Mouse (Mus musculus) heart, embryonic 11.5 days (tissue): Measurements from ENCODE around the gene Gm10644. TPM values are rescaled to one million over a fixed set of nuclear protein-coding genes. Genes with fewer than 3 reads are reported as not detected.

Source experiments
- ATAC-seq: fragments of 200-750 bp; cut with Nextera tagmentation; replicated peaks from 2 replicates; pipeline ENCODE4 v1.8.0; 2017; ENCODE audit warnings: moderate library complexity; ENCODE audit not compliant: insufficient number of reproducible peaks, low FRiP score, low TSS enrichment
- H3K27ac ChIP-seq: fragments of 300-500 bp; sonication (generic); 2 replicates; pipeline ENCODE4 v1.5.1; 2014; ENCODE audit warnings: mild to moderate bottlenecking, low read depth, low read length
- H3K27me3 ChIP-seq: fragments of 300-500 bp; sonication (generic); 2 replicates; pipeline ENCODE4 v1.6.1; 2014; ENCODE audit warnings: mild to moderate bottlenecking, low read length, mixed read lengths; ENCODE audit not compliant: control insufficient read depth, insufficient read depth
- H3K36me3 ChIP-seq: fragments of 300-500 bp; sonication (generic); 2 replicates; pipeline ENCODE4 v1.6.1; 2014; ENCODE audit warnings: mild to moderate bottlenecking, low read length, moderate library complexity, mixed read lengths; ENCODE audit not compliant: control insufficient read depth, insufficient read depth
- H3K4me1 ChIP-seq: fragments of 300-500 bp; sonication (generic); 2 replicates; pipeline ENCODE4 v1.6.1; 2014; ENCODE audit warnings: low read length; ENCODE audit not compliant: control insufficient read depth, insufficient read depth
- H3K4me2 ChIP-seq: fragments of 300-500 bp; sonication (generic); 2 replicates; pipeline ENCODE4 v1.6.1; 2014; ENCODE audit warnings: mild to moderate bottlenecking, moderate library complexity
- H3K4me3 ChIP-seq: fragments of 300-500 bp; sonication (generic); 2 replicates; pipeline ENCODE4 v1.5.1; 2014; ENCODE audit warnings: low read depth, low read length
- H3K9ac ChIP-seq: fragments of 300-500 bp; sonication (generic); 2 replicates; pipeline ENCODE4 v1.6.1; 2014; ENCODE audit warnings: mild to moderate bottlenecking, low read depth, low read length, moderate library complexity
- H3K9me3 ChIP-seq: fragments of 300-500 bp; sonication (generic); replicated peaks from 2 replicates; pipeline ENCODE4 v1.6.1; 2016; ENCODE audit warnings: low read length; ENCODE audit not compliant: control insufficient read depth
- WGBS: fragments of 180-500 bp; shearing (Covaris S2); extraction: QIAGEN DNeasy Blood & Tissue Kit; methylation state at CpG from one replicate; pipeline ENCODE4 v1.1.7; 2014; ENCODE audit not compliant: insufficient replicate concordance; 5-methylcytosine and 5-hydroxymethylcytosine counted together
- polyA plus RNA-seq: library from polyadenylated mRNA; unstranded; fragments of >200 nt; fragmentation: Nextera tagmentation; extraction: Ambion mirVana; gene quantifications from 2 replicates; pipeline ENCODE4 v1.2.1, GENCODE M21; 2014

Gene Gm10644
- polyA plus RNA-seq, 1 experiment from 2014 or later = 0.76 TPM

GRCm38 (mm10) chr8:83974521-83974920 is 19.5 kb upstream of the Gm10644 start:
- H3K27me3 ChIP-seq = no peaks in the 10 kb centered on the region
- peaks cover 6% of the 10 kb centered on the region for H3K36me3 ChIP-seq
- peaks cover 44% of the 10 kb centered on the region for H3K4me1 ChIP-seq
- H3K9ac ChIP-seq = 0 out of 2 replicates have a peak overlapping the region, but pooled peaks have one; percentile 16
- WGBS = 65% methylated on average over 4 of the region's 4 CpGs
- H3K4me2 ChIP-seq = peak overlapping the region; percentile 90
- no peak overlapping the region for H3K27ac ChIP-seq
- no peaks in the 10 kb centered on the region for H3K9me3 ChIP-seq
- no peak overlapping the region; the same call in 1 of the 2 replicates for H3K4me3 ChIP-seq
- no peak for ATAC-seq

GRCm38 (mm10) chr8:83973161-83974031 is 18.4 kb upstream of the Gm10644 start:
- Histone ChIP-seq H3K27ac (peak overlapping the region; percentile 68), H3K36me3 (peaks cover 12% of the 10 kb centered on the region), H3K4me3 (peak overlapping the region; percentile 98), H3K9ac (peak overlapping the region; percentile 88), H3K4me1 (peaks cover 34% of the 10 kb centered on the region), H3K9me3 (no peaks in the 10 kb centered on the region), H3K4me2 (peak overlapping the region; percentile 90), H3K27me3 (no peaks in the 10 kb centered on the region)
- 4% methylated on average over 29 of the region's 37 CpGs for WGBS
- peak; percentile 18; the same call in 1 of the 2 replicates for ATAC-seq

- Histone ChIP-seq H3K9ac (peak within 1 kb of the TSS; percentile 88), H3K36me3 (peaks cover 16% of the 10 kb centered on the region), H3K9me3 (no peaks in the 10 kb centered on the region), H3K27me3 (no peaks in the 10 kb centered on the region), H3K27ac (peak within 1 kb of the TSS; percentile 68), H3K4me2 (peak within 1 kb of the TSS; percentile 90), H3K4me3 (peak within 1 kb of the TSS; percentile 98), H3K4me1 (peaks cover 26% of the 10 kb centered on the region)
- peak; percentile 99 for ATAC-seq
- WGBS = under 1% methylated on average over 86 of the region's 94 CpGs
Measured at GRCm38 (mm10) chr8:83972150-83973120, 17.4 kb upstream of the Gm10644 start, which contains the start of gene Prkaca. TSS of gene Prkaca (plus strand) at chr8:83972993.

GRCm38 (mm10) chr8:83971661-83972060 is 16.7 kb upstream of the Gm10644 start:
- peaks cover 18% of the 10 kb centered on the region for H3K4me1 ChIP-seq
- ATAC-seq = no peak
- peak overlapping the region; percentile 78 for H3K4me2 ChIP-seq
- no peak overlapping the region; the same call in 1 of the 2 replicates for H3K27ac ChIP-seq
- H3K9ac ChIP-seq = peak overlapping the region; percentile 75
- peaks cover 16% of the 10 kb centered on the region for H3K36me3 ChIP-seq
- WGBS = 73% methylated on average over 6 of the region's 6 CpGs
- H3K4me3 ChIP-seq = peak overlapping the region; percentile 98
- H3K27me3 ChIP-seq = no peaks in the 10 kb centered on the region
- H3K9me3 ChIP-seq = no peaks in the 10 kb centered on the region

- Histone ChIP-seq H3K9me3 (no peaks in the 10 kb centered on the region), H3K27me3 (no peaks in the 10 kb centered on the region), H3K27ac (no peak overlapping the region), H3K9ac (no peak overlapping the region), H3K4me3 (no peak overlapping the region), H3K4me1 (peaks cover 17% of the 10 kb centered on the region), H3K4me2 (no peak overlapping the region), H3K36me3 (peaks cover 16% of the 10 kb centered on the region)
- 91% methylated on average over 4 of the region's 4 CpGs for WGBS
- ATAC-seq = no peak
Measured at GRCm38 (mm10) chr8:83971121-83971520, 16.1 kb upstream of the Gm10644 start.

- 94% methylated on average over 7 of the region's 7 CpGs for WGBS
- Histone ChIP-seq H3K9ac (no peak overlapping the region), H3K27me3 (no peaks in the 10 kb centered on the region), H3K9me3 (no peaks in the 10 kb centered on the region), H3K27ac (no peak overlapping the region), H3K4me1 (peaks cover 4% of the 10 kb centered on the region; the same call in 1 of the 2 replicates), H3K36me3 (peaks cover 16% of the 10 kb centered on the region), H3K4me2 (no peak overlapping the region), H3K4me3 (no peak overlapping the region)
- ATAC-seq = no peak
Measured at GRCm38 (mm10) chr8:83967701-83968100, 12.7 kb upstream of the Gm10644 start.

- H3K4me3 ChIP-seq = no peak overlapping the region
- H3K4me2 ChIP-seq = no peak overlapping the region
- peaks cover 7% of the 10 kb centered on the region for H3K36me3 ChIP-seq
- no peaks in the 10 kb centered on the region for H3K27me3 ChIP-seq
- no peak for ATAC-seq
- H3K9ac ChIP-seq = no peak overlapping the region
- no peaks in the 10 kb centered on the region for H3K9me3 ChIP-seq
- H3K4me1 ChIP-seq = no peaks in the 10 kb centered on the region
- no peak overlapping the region for H3K27ac ChIP-seq
- 86% methylated on average over 5 of the region's 5 CpGs for WGBS
Measured at GRCm38 (mm10) chr8:83964015-83964765, 9.2 kb upstream of the Gm10644 start.

GRCm38 (mm10) chr8:83956789-83957188 is 1.8 kb upstream of the Gm10644 start:
- H3K36me3 ChIP-seq = no peaks in the 10 kb centered on the region
- no peaks in the 10 kb centered on the region for H3K27me3 ChIP-seq
- no peak for ATAC-seq
- no peak overlapping the region for H3K9ac ChIP-seq
- no peak overlapping the region for H3K27ac ChIP-seq
- H3K4me3 ChIP-seq = peak overlapping the region; percentile 80
- 22% methylated on average over 1 of the region's 1 CpGs for WGBS
- H3K4me1 ChIP-seq = peaks cover 13% of the 10 kb centered on the region
- peak overlapping the region; percentile 85 for H3K4me2 ChIP-seq
- no peaks in the 10 kb centered on the region for H3K9me3 ChIP-seq
